Mouse (Mus musculus) embryonic facial prominence, embryonic 13.5 days (tissue): ENCODE results near the gene Hist1h3a. TPM values are rescaled to one million over a fixed set of nuclear protein-coding genes. Genes with fewer than 3 reads are reported as not detected.

Experiments
- ATAC-seq: fragments of 200-750 bp; cut with Nextera tagmentation; 2 replicates; pipeline ENCODE4 v1.8.0; 2017; ENCODE audit warnings: low read depth; ENCODE audit not compliant: insufficient number of reproducible peaks, insufficient read depth, low FRiP score, low TSS enrichment
- H3K27ac ChIP-seq: fragments of 300-500 bp; sonication (generic); 2 replicates; pipeline ENCODE4 v1.5.1; 2015; ENCODE audit warnings: moderate library complexity, mild to moderate bottlenecking, inconsistent platforms
- H3K27me3 ChIP-seq: fragments of 300-500 bp; sonication (generic); 2 replicates; pipeline ENCODE4 v1.6.1; 2015; ENCODE audit warnings: mild to moderate bottlenecking, inconsistent platforms
- H3K36me3 ChIP-seq: fragments of 300-500 bp; sonication (generic); 2 replicates; pipeline ENCODE4 v1.6.1; 2015; ENCODE audit warnings: mild to moderate bottlenecking, inconsistent platforms
- H3K4me1 ChIP-seq: fragments of 300-500 bp; sonication (generic); 2 replicates; pipeline ENCODE4 v1.6.1; 2015; ENCODE audit warnings: inconsistent platforms
- H3K4me2 ChIP-seq: fragments of 300-500 bp; sonication (generic); 2 replicates; pipeline ENCODE4 v1.6.1; 2015; ENCODE audit warnings: moderate library complexity, mild to moderate bottlenecking, inconsistent platforms
- H3K4me3 ChIP-seq: fragments of 300-500 bp; sonication (generic); 2 replicates; pipeline ENCODE4 v1.5.1; 2015; ENCODE audit warnings: mild to moderate bottlenecking, inconsistent platforms
- H3K9ac ChIP-seq: fragments of 300-500 bp; sonication (generic); 2 replicates; pipeline ENCODE4 v1.6.1; 2015; ENCODE audit warnings: mild to moderate bottlenecking, inconsistent platforms
- H3K9me3 ChIP-seq: fragments of 300-500 bp; sonication (generic); 2 replicates; pipeline ENCODE4 v1.6.1; 2016; ENCODE audit warnings: inconsistent platforms
- WGBS: fragments of 180-500 bp; shearing (Covaris S2); methylation state at CpG from one replicate; pipeline ENCODE4 v1.1.7; 2015; ENCODE audit warnings: mixed read lengths; 5-methylcytosine and 5-hydroxymethylcytosine counted together
- microRNA-seq: library from miRNA; unstranded; fragments of <30 nt; microRNA quantifications from one replicate; pipeline ENCODE4, GENCODE M21; 2016
- polyA plus RNA-seq: library from polyadenylated mRNA; unstranded; fragments of >200 nt; fragmentation: Nextera tagmentation; extraction: Ambion mirVana; gene quantifications from 2 replicates; pipeline ENCODE4 v1.2.1, GENCODE M21; 2015

Hist1h3a gene
- polyA plus RNA-seq, 1 experiment from 2014 or later: 8.6 TPM

DNA sequence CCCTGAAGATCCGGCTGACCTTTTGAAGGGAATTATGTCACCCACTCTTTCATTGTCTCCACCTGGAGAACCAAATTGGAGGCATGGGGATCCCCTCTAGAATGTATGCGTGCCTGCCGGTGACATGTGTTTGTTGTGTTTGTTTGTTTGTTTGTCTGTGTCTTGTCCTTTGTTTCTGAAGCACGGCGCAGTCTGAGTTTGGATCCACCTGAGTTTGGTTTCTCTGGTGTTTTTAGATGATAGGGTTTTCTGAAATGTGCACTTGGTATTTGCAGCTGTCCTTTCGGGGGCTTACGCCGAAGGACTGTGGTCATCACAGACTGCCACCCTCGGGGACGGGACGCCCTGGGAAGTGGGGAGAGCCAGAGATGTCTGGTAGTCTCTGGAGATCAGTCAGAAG lies 45.0 kb downstream of the Hist1h3a start:
- no peak overlapping the region for H3K9ac ChIP-seq
- 56% methylated on average over 11 of the region's 11 CpGs for WGBS
- H3K27me3 ChIP-seq: no peaks in the 10 kb centered on the region
- no peaks in the 10 kb centered on the region for H3K9me3 ChIP-seq
- no peak overlapping the region for H3K4me3 ChIP-seq
- H3K36me3 ChIP-seq: no peaks in the 10 kb centered on the region
- no peak overlapping the region for H3K4me2 ChIP-seq
- ATAC-seq: no peak
- no peak overlapping the region for H3K27ac ChIP-seq
- no peaks in the 10 kb centered on the region for H3K4me1 ChIP-seq

DNA sequence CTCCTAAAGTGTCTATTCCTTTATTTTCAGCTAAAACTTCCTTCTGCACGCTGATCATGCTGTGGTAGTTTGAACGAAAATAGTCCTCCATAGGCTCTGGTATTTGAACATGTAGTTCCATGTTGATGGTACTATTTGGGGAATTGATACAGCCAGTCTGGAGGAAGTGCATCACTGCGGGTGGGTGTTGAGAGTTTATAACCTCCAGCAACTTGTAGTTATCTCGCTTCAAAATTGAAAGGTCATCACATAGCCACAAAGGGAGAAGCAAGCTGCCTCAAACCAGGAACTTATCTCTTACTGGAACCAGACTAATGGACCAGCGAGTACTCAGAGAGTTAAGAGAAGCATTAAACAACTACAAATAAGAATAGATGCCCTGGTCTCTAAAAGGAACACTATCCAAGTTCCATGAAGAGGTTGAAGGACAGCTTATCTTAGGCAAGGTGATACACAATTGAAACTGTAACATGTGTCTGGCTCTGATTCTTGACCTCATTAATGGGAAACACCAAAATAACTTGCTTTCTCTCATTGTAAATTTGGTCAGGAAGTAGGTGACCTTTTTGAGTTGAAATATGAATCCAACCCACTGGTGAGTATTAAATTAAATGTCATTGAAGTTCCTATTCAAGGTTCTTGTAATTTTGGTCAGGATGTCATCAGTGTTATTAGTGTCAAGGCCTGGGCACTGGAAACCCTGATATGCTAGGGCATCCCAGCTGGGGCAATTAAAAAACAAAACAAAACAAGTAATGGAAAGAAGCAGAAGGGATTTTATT lies 45.7 kb downstream of the Hist1h3a start:
- H3K4me2 ChIP-seq: no peak overlapping the region
- H3K27me3 ChIP-seq: no peaks in the 10 kb centered on the region
- no peaks in the 10 kb centered on the region for H3K36me3 ChIP-seq
- no peaks in the 10 kb centered on the region for H3K9me3 ChIP-seq
- 85% methylated on average over 5 of the region's 5 CpGs for WGBS
- ATAC-seq: no peak
- H3K4me3 ChIP-seq: no peak overlapping the region
- no peak overlapping the region for H3K27ac ChIP-seq
- H3K4me1 ChIP-seq: no peaks in the 10 kb centered on the region
- H3K9ac ChIP-seq: no peak overlapping the region

Small RNA genes lying within 50 kb of the gene (microRNA-seq; reads per million reads assigned to microRNA genes)
- gene Gm44314 (not detected), gene Gm44484 (not detected)

Other genes starting within 250 kb of the Hist1h3a start
- 7.3 and 7.9 TPM in 2 replicates for gene Hist1h4h, start 231.3 kb downstream of the Hist1h3a start, polyA plus RNA-seq
- gene Hist1h2af, start 228.5 kb downstream of the Hist1h3a start, polyA plus RNA-seq: 6.6 and 13.4 TPM in 2 replicates
- 5.3 and 6.7 TPM in 2 replicates for gene Hist1h3g, start 227.0 kb downstream of the Hist1h3a start, polyA plus RNA-seq
- gene Hist1h2bh, start 219.0 kb downstream of the Hist1h3a start, polyA plus RNA-seq: 0.98 and 1.4 TPM in 2 replicates
- gene Hist1h3f, start 218.3 kb downstream of the Hist1h3a start, polyA plus RNA-seq: 1.2 and 1.3 TPM in 2 replicates
- 2.9 TPM in 1 of 2 replicates, not detected in the other for gene Hist1h4f, start 210.7 kb downstream of the Hist1h3a start, polyA plus RNA-seq
- 0.52 and 0.61 TPM in 2 replicates for gene Hist1h1d, start 209.1 kb downstream of the Hist1h3a start, polyA plus RNA-seq
- 5.8 and 8.7 TPM in 2 replicates for gene Hist1h3e, start 200.0 kb downstream of the Hist1h3a start, polyA plus RNA-seq
- 108 and 115 TPM in 2 replicates for gene Hist1h2ae, start 191.2 kb downstream of the Hist1h3a start, polyA plus RNA-seq
- 7.5 and 10.6 TPM in 2 replicates for gene Hist1h2bg, start 191.0 kb downstream of the Hist1h3a start, polyA plus RNA-seq
- gene Hist1h2bf, start 188.2 kb downstream of the Hist1h3a start, polyA plus RNA-seq: 12.2 and 13.4 TPM in 2 replicates
- gene Hist1h2ad, start 188.0 kb downstream of the Hist1h3a start, polyA plus RNA-seq: 1.7 and 3.1 TPM in 2 replicates
- gene Hist1h3d, start 186.6 kb downstream of the Hist1h3a start, polyA plus RNA-seq: 7.6 and 8.4 TPM in 2 replicates
- gene Hist1h4d, start 180.8 kb downstream of the Hist1h3a start, polyA plus RNA-seq: 141 and 160 TPM in 2 replicates
- 3.3 and 4.1 TPM in 2 replicates for gene Hist1h2be, start 141.3 kb downstream of the Hist1h3a start, polyA plus RNA-seq
- gene Hist1h1e, start 139.8 kb downstream of the Hist1h3a start, polyA plus RNA-seq: 24.8 and 26.3 TPM in 2 replicates
- 1.2 and 1.4 TPM in 2 replicates for gene Hist1h2ac, start 78.4 kb downstream of the Hist1h3a start, polyA plus RNA-seq
- gene Hist1h2bc, start 78.2 kb downstream of the Hist1h3a start, polyA plus RNA-seq: 37.5 and 39.3 TPM in 2 replicates
- not detected in 2 replicates for gene Hist1h1t, start 66.6 kb downstream of the Hist1h3a start, polyA plus RNA-seq
- 6.3 and 9.0 TPM in 2 replicates for gene Hist1h4c, start 63.9 kb downstream of the Hist1h3a start, polyA plus RNA-seq
- 5.1 and 6.5 TPM in 2 replicates for gene Hfe, start 51.5 kb downstream of the Hist1h3a start, polyA plus RNA-seq
- gene Hist1h1c, start 23.6 kb downstream of the Hist1h3a start, polyA plus RNA-seq: 25.0 and 28.9 TPM in 2 replicates
- 11.3 and 14.4 TPM in 2 replicates for gene Hist1h3c, start 16.8 kb downstream of the Hist1h3a start, polyA plus RNA-seq
- 3.5 and 4.2 TPM in 2 replicates for gene Hist1h2bb, start 15.7 kb downstream of the Hist1h3a start, polyA plus RNA-seq
- gene Hist1h2ab, start 11.3 kb downstream of the Hist1h3a start, polyA plus RNA-seq: 53.1 and 58.6 TPM in 2 replicates
- gene Hist1h3b, start 10.1 kb downstream of the Hist1h3a start, polyA plus RNA-seq: 15.6 and 18.1 TPM in 2 replicates
- gene Hist1h4b, start 5.4 kb downstream of the Hist1h3a start, polyA plus RNA-seq: 7.6 and 9.2 TPM in 2 replicates
- gene Hist1h4a, start 1.2 kb downstream of the Hist1h3a start, polyA plus RNA-seq: not detected in 2 replicates
- 4.5 and 5.9 TPM in 2 replicates for gene Hist1h1a, start 1.3 kb upstream of the Hist1h3a start, polyA plus RNA-seq
- not detected in 2 replicates for gene Trim38, start 7.5 kb upstream of the Hist1h3a start, polyA plus RNA-seq
- gene Slc17a2, start 44.6 kb upstream of the Hist1h3a start, polyA plus RNA-seq: not detected in 2 replicates
- gene Slc17a3, start 77.0 kb upstream of the Hist1h3a start, polyA plus RNA-seq: not detected in 2 replicates
- gene Slc17a1, start 105.4 kb upstream of the Hist1h3a start, polyA plus RNA-seq: not detected in 2 replicates
- gene Slc17a4, start 152.6 kb upstream of the Hist1h3a start, polyA plus RNA-seq: not detected in 2 replicates
- not detected in 2 replicates for gene Hist1h2ba, start 171.8 kb upstream of the Hist1h3a start, polyA plus RNA-seq
- not detected in 2 replicates for gene Hist1h2aa, start 172.1 kb upstream of the Hist1h3a start, polyA plus RNA-seq
- not detected in 2 replicates for gene Scgn, start 228.8 kb upstream of the Hist1h3a start, polyA plus RNA-seq